Mouse (Mus musculus) CH12.LX (cell line): ENCODE data around the gene BC049762. TPM values are rescaled to one million over a fixed set of nuclear protein-coding genes. Genes with fewer than 3 reads are reported as not detected.

Experiments used
- DNase-seq: peaks from one replicate; pipeline ENCODE4 v3.0.0-alpha.2; 2013; ENCODE audit errors: extremely low read depth
- H3K27ac ChIP-seq: 2 replicates; pipeline ENCODE4 v1.5.1; 2012; ENCODE audit warnings: low read depth, mild to moderate bottlenecking, control low read depth, moderate library complexity; ENCODE audit not compliant: insufficient read depth
- H3K27me3 ChIP-seq: replicated peaks from 2 replicates; pipeline ENCODE3; 2012; ENCODE audit warnings: inconsistent platforms
- H3K36me3 ChIP-seq, 2 experiments: replicated peaks in 1 of 2; 2 replicates each; pipeline versions ENCODE3 to v1.6.1; 2012; ENCODE audit warnings: inconsistent platforms in 1 of 2, low read length in 1 of 2, mild to moderate bottlenecking in 1 of 2, mixed read lengths in 1 of 2, moderate library complexity in 1 of 2; ENCODE audit not compliant: control insufficient read depth in 1 of 2, insufficient read depth in 1 of 2
- H3K4me1 ChIP-seq, 2 experiments: 2 replicates each; pipeline ENCODE4 v1.6.1; 2012; ENCODE audit warnings: inconsistent platforms in 1 of 2, moderate library complexity in 1 of 2; ENCODE audit not compliant: insufficient read depth in 2 of 2, control insufficient read depth in 1 of 2
- H3K4me2 ChIP-seq: 2 replicates; pipeline ENCODE4 v1.6.1; 2012; ENCODE audit warnings: low read depth, mild to moderate bottlenecking, control low read depth; ENCODE audit not compliant: poor library complexity, insufficient read depth, severe bottlenecking
- H3K4me3 ChIP-seq, 3 experiments: fragments of 150-350 bp in 1 of 3; sonication (generic) in 1 of 3; replicated peaks in 1 of 3; 2 replicates each; pipeline versions ENCODE3 to v1.5.1; 2011 to 2012; ENCODE audit warnings: low read depth in 2 of 3, low read length in 2 of 3, mild to moderate bottlenecking in 2 of 3, moderate library complexity in 2 of 3, control low read depth in 1 of 3, improper control_type of control experiment in 1 of 3, inconsistent platforms in 1 of 3, mixed read lengths in 1 of 3; ENCODE audit not compliant: poor library complexity in 1 of 3
- H3K79me2 ChIP-seq: replicated peaks from 2 replicates; pipeline ENCODE4 v1.6.1; 2012; ENCODE audit warnings: mild to moderate bottlenecking, moderate library complexity; ENCODE audit not compliant: control insufficient read depth, poor library complexity, insufficient read depth, severe bottlenecking; ENCODE audit errors: extremely low read depth
- H3K9ac ChIP-seq: 2 replicates; pipeline ENCODE4 v1.6.1; 2012; ENCODE audit warnings: low read depth, mild to moderate bottlenecking, control low read depth, moderate library complexity; ENCODE audit not compliant: insufficient read depth
- H3K9me3 ChIP-seq: replicated peaks from 2 replicates; pipeline ENCODE3; 2012; ENCODE audit warnings: low read length, inconsistent platforms, mixed read lengths
- CHD1 ChIP-seq: IDR thresholded peaks from 2 replicates; pipeline ENCODE4 v1.6.1; 2012; ENCODE audit warnings: low read depth, low read length, improper control_type of control experiment, inconsistent platforms
- CTCF ChIP-seq, 2 experiments: IDR thresholded peaks in 1 of 2; conservative IDR thresholded peaks in 1 of 2; 2 replicates each; pipeline ENCODE4 v1.5.1; 2011 to 2012; ENCODE audit warnings: low read depth in 2 of 2, low read length in 2 of 2, improper control_type of control experiment in 1 of 2, inconsistent platforms in 1 of 2, mild to moderate bottlenecking in 1 of 2, moderate library complexity in 1 of 2
- E2F4 ChIP-seq: IDR thresholded peaks from 2 replicates; pipeline ENCODE4 v1.6.1; 2011; ENCODE audit warnings: low read depth, low read length, improper control_type of control experiment; ENCODE audit not compliant: insufficient replicate concordance
- ELF1 ChIP-seq: IDR thresholded peaks from 2 replicates; pipeline ENCODE4 v1.6.1; 2014; ENCODE audit warnings: low read depth, mild to moderate bottlenecking, inconsistent platforms, low read length, improper control_type of control experiment
- EP300 ChIP-seq: IDR thresholded peaks from 2 replicates; pipeline ENCODE4 v1.6.1; 2011; ENCODE audit warnings: low read length, improper control_type of control experiment
- GABPA ChIP-seq: IDR thresholded peaks from 2 replicates; pipeline ENCODE4 v1.6.1; 2012; ENCODE audit warnings: low read depth, low read length, improper control_type of control experiment, inconsistent platforms; ENCODE audit not compliant: insufficient replicate concordance
- HCFC1 ChIP-seq: IDR thresholded peaks from 2 replicates; pipeline ENCODE4 v1.6.1; 2012; ENCODE audit warnings: low read depth, mild to moderate bottlenecking, inconsistent platforms, low read length, improper control_type of control experiment
- IRF4 ChIP-seq: IDR thresholded peaks from 2 replicates; pipeline ENCODE4 v1.6.1; 2014; ENCODE audit warnings: low read depth, mild to moderate bottlenecking, inconsistent platforms, low read length, improper control_type of control experiment
- JUN ChIP-seq: IDR thresholded peaks from 2 replicates; pipeline ENCODE4 v1.6.1; 2011; ENCODE audit warnings: low read depth, mild to moderate bottlenecking, low read length, improper control_type of control experiment, moderate library complexity; ENCODE audit not compliant: insufficient read depth
- MAX ChIP-seq: IDR thresholded peaks from 2 replicates; pipeline ENCODE4 v1.6.1; 2011; ENCODE audit warnings: low read length, improper control_type of control experiment
- MXI1 ChIP-seq: IDR thresholded peaks from 2 replicates; pipeline ENCODE4 v1.6.1; 2011; ENCODE audit warnings: mild to moderate bottlenecking, low read depth, low read length, improper control_type of control experiment
- MYC ChIP-seq: IDR thresholded peaks from 2 replicates; pipeline ENCODE4 v1.6.1; 2011; ENCODE audit warnings: low read depth, mild to moderate bottlenecking, improper control_type of control experiment, low read length
- POLR2A ChIP-seq: IDR thresholded peaks from 2 replicates; pipeline ENCODE4 v1.6.1; 2011; ENCODE audit warnings: low read depth, mild to moderate bottlenecking, improper control_type of control experiment, low read length
- RCOR1 ChIP-seq: conservative IDR thresholded peaks from 2 replicates; pipeline ENCODE4 v1.6.1; 2012; ENCODE audit warnings: low read depth, mild to moderate bottlenecking, inconsistent platforms, low read length, improper control_type of control experiment
- SMC3 ChIP-seq: IDR thresholded peaks from 2 replicates; pipeline ENCODE4 v1.6.1; 2011; ENCODE audit warnings: low read depth, low read length, improper control_type of control experiment
- TCF12 ChIP-seq: IDR thresholded peaks from 2 replicates; pipeline ENCODE4 v1.6.1; 2014; ENCODE audit warnings: low read depth, mild to moderate bottlenecking, inconsistent platforms, low read length, improper control_type of control experiment
- USF1 ChIP-seq: IDR thresholded peaks from 2 replicates; pipeline ENCODE4 v1.6.1; 2014; ENCODE audit warnings: low read depth, mild to moderate bottlenecking, inconsistent platforms, low read length, improper control_type of control experiment
- USF2 ChIP-seq: conservative IDR thresholded peaks from 2 replicates; pipeline ENCODE4 v1.6.1; 2011; ENCODE audit warnings: low read depth, low read length, improper control_type of control experiment
- ZC3H11A ChIP-seq: IDR thresholded peaks from 2 replicates; pipeline ENCODE4 v1.6.1; 2012; ENCODE audit warnings: low read depth, mild to moderate bottlenecking, inconsistent platforms, low read length, improper control_type of control experiment
- ZMIZ1 ChIP-seq: IDR thresholded peaks from 2 replicates; pipeline ENCODE4 v1.6.1; 2012; ENCODE audit warnings: low read depth, mild to moderate bottlenecking, inconsistent platforms, low read length, improper control_type of control experiment
- dilution Hi-C: fragments of 300-500 bp; cut with MboI; formaldehyde crosslinking; loops from 2 replicates; pipeline ENCODE4 v1.14.3; 2020; ENCODE audit warnings: low sequenced_read_pairs; ENCODE audit not compliant: extremely low pct_unique_long_range_greater_than_20kb, extremely low pct_ligation_motif_present
- in situ Hi-C: fragments of 300-500 bp; cut with MboI; formaldehyde crosslinking; loops from 3 replicates; pipeline ENCODE4 v1.14.3; 2019; ENCODE audit warnings: low sequenced_read_pairs, low pct_ligation_motif_present, low pct_unique_long_range_greater_than_20kb, mixed read lengths
- polyA plus RNA-seq: library from polyadenylated mRNA; unstranded; fragments of >175 nt; gene quantifications from 2 replicates; pipeline ENCODE4 v1.2.1, GENCODE M21; 2012; ENCODE audit warnings: low read depth; ENCODE audit not compliant: insufficient read length
- total RNA-seq, 2 experiments: library from RNA; depleted of rRNA; stranded (reverse); fragments of 300-350 nt in 1 of 2; fragments of >200 nt in 1 of 2; gene quantifications; 2 replicates each; pipeline ENCODE4 v1.2.3; 2012 to 2014

Gene BC049762
- total and polyA plus RNA-seq, 3 experiments, result 0.31 to 0.34 TPM; not detected in 1

DNA sequence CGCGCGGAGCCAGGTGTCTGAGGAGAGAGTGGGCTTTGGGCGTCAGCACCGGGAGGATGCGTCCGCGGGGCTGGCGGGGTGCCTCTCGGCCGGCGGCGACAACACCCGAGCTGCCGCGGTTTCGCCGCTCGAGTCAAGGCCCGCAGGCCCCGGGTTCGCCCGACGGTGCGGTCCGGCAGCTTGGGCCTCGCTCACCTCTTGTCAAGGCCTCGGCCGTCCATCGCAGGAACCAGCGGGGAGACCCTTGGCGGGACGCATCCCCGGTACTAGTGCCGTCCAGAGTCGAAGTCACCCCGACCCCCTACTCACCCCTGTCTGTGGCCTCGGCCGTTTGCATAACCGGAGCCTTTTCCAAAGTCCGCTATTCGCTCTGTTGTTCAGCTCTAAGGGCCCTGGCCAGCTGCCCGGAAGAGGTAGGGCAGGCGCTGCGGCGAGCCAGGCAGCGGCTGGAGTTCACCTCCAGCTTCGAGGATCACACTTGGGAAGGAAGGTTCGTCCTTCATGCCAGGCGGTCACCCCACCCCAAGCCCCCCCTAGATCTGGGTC is 513 bp upstream of the BC049762 start:
- Histone ChIP-seq H3K4me2 (peak overlapping the region; percentile 100), H3K9ac (peak overlapping the region; percentile 96), H3K4me1 (peaks cover 0 to 26% of the 10 kb centered on the region in 2 experiments; a peak in 3 of 4 replicates), H3K27me3 (peaks cover 18% of the 10 kb centered on the region), H3K79me2 (peaks cover 45% of the 10 kb centered on the region), H3K9me3 (no peaks in the 10 kb centered on the region), H3K27ac (peak overlapping the region; percentile 89), H3K4me3 (peak overlapping the region; percentile 88 to 94 (median 93)), H3K36me3 (peaks cover 7 to 26% of the 10 kb centered on the region in 2 experiments)
- in situ Hi-C loops (loop anchor here (25.0 kb wide), 1 partner anchor 449 kb away; no protein-coding TSS in a partner anchor), dilution Hi-C loops (no loop called here)
- peak; percentile 32 for DNase-seq
- TF ChIP-seq MXI1 (peak; percentile 36; the same call in 1 of the 2 replicates), RCOR1 (no peak), ELF1 (peak; percentile 42; the same call in 1 of the 2 replicates)

DNA sequence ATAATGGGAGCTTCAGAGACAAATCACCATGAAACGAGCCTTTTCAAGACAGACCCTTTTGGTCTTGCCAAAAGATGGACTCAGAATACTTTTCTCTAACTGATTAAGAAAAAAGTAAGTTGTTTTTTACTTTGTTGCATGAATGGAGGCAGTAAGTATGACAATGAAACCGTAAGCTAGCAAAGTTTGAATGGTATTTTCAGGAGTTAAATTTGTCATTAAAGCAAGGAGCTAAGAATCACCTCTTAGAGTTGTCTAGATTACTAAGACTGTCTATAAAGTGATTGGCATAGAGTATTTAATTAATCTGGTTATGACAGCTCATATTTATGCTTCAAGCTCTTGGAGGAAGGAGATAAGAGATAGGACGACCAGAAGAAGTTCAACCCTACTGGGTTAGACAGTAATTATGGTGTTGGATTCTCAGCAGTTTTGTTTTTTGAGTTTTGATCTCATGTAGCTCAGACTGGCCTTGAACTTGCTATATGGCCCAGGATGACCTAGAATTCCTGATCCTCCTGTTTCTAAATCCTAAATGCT is 1.1 kb downstream of the BC049762 start, which contains the start of gene Clk4:
Clk4 (plus strand) TSS at position 51 of the 540 bp plus-strand sequence.
- no peak for DNase-seq
- in situ Hi-C loops (loop anchor here (25.0 kb wide), 1 partner anchor 451 kb away; no protein-coding TSS in a partner anchor), dilution Hi-C loops (no loop called here)
- Histone ChIP-seq H3K79me2 (peaks cover 36% of the 10 kb centered on the region), H3K36me3 (peaks cover 2 to 10% of the 10 kb centered on the region in 2 experiments), H3K9ac (peak within 1 kb of the TSS; percentile 73), H3K27me3 (peaks cover 20% of the 10 kb centered on the region), H3K4me3 (peak within 1 kb of the TSS; percentile 55 to 94 (median 63)), H3K27ac (peak within 1 kb of the TSS; percentile 19; the same call in 1 of the 2 replicates), H3K9me3 (no peaks in the 10 kb centered on the region), H3K4me2 (peak within 1 kb of the TSS; percentile 80), H3K4me1 (peaks cover 0 to 13% of the 10 kb centered on the region in 2 experiments; a peak in 2 of 4 replicates)
- no peak for TF ChIP-seq HCFC1
- TF ChIP-seq USF2, result no peak
- no peak for TF ChIP-seq MAX
- TF ChIP-seq SMC3, result no peak
- TF ChIP-seq TCF12, result no peak
- no peak for TF ChIP-seq E2F4
- no peak for TF ChIP-seq ZC3H11A
- no peak for TF ChIP-seq USF1
- no peak for TF ChIP-seq CTCF (conservative IDR thresholded peaks at IDR 0.05 in 1 of 2, IDR thresholded peaks at IDR 0.05 in 1 of 2; ENCODE audit: low read depth in 2 of 2, low read length in 2 of 2)
- no peak for TF ChIP-seq MXI1
- no peak for TF ChIP-seq MYC
- no peak for TF ChIP-seq ZMIZ1
- no peak for TF ChIP-seq CHD1
- no peak for TF ChIP-seq GABPA
- no peak for TF ChIP-seq IRF4
- no peak for TF ChIP-seq JUN
- no peak for TF ChIP-seq POLR2A
- TF ChIP-seq EP300, result no peak
